Mouse (Mus musculus): ENCODE results near the gene Lrrc8d.

DNA sequence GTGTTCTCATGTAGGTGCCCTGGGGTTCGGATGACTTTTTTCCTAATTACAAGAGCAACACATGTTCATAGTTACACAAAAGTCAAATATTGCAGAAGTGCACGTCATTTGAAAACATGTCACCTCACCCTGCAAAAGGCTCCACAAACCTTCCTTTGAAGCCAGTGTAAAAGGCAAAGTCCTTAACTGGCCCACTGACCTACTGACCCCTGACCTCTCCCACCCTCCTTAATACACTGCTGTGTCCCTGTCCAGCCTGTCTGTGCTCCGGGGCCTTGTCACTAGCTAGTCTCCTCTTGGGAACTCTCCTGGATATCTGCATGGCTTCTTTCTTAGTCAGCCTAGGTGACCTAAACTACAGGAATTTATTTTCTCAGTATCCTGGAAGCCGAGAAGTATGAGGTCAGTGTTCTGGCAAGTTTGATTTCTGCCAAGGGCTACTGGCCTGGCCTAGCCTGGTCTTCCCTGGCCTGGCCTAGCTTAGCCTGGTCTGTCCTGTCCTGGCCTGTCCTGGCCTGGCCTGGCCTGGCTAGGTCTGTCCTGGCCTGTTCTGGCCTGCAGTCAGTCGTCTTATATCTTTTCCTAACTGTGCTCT is 127.2 kb downstream of the Lrrc8d start:
- no peak for TF ChIP-seq CTCF (IDR thresholded peaks at IDR 0.05; ENCODE audit: low read depth, low read length)
- TF ChIP-seq POLR2A (IDR thresholded peaks at IDR 0.05; ENCODE audit: insufficient read depth, low read length): no peak

Measured in ES-Bruce4 (cell line).